Mouse (Mus musculus): ENCODE measurements around the gene Muc3. TPM values are rescaled to one million over a fixed set of nuclear protein-coding genes. Genes with fewer than 3 reads are reported as not detected.
"Not testable (repeated sequence)": the region's sequence is repeated elsewhere in the genome, so short reads cannot be mapped to it uniquely, and the experiment has no call there.

Muc3 gene
- total RNA-seq (2014; rRNA removed) = not detected in 2 replicates
- polyA plus RNA-seq (2015; fragmentation: Nextera tagmentation; extraction: Ambion mirVana) = not detected in 2 replicates

GRCm38 (mm10) chr5:137149272-137149882 is at the start of gene Muc3:
Gene Muc3 (minus strand): TSS chr5:137149322.
- H3K4me1 ChIP-seq (ENCODE audit: insufficient read depth, low read length); H3K4me3 ChIP-seq (ENCODE audit: low read depth, low read length); H3K27me3 ChIP-seq (ENCODE audit: insufficient read depth, low read length); H3K27ac ChIP-seq (ENCODE audit: low read depth, low read length); H3K9ac ChIP-seq (replicated peaks; ENCODE audit: low read length, poor library complexity, severe bottlenecking); H3K4me2 ChIP-seq (ENCODE audit: low read depth, low read length, poor library complexity, severe bottlenecking); ATAC-seq (ENCODE audit: low FRiP score); DNase-seq (ENCODE audit: low spot score); H3K36me3 ChIP-seq (ENCODE audit: insufficient read depth, low read length); H3K9me3 ChIP-seq (ENCODE audit: low read length): not testable (repeated sequence)

GRCm38 (mm10) chr5:137194488-137195120 is 45.5 kb upstream of the Muc3 start:
- Histone ChIP-seq H3K27ac (ENCODE audit: low read depth, low read length) (no peak overlapping the region), H3K9ac (replicated peaks; ENCODE audit: low read length, poor library complexity, severe bottlenecking) (no peak overlapping the region), H3K4me2 (ENCODE audit: low read depth, low read length, poor library complexity, severe bottlenecking) (no peak overlapping the region), H3K9me3 (ENCODE audit: low read length) (no peaks in the 10 kb centered on the region), H3K36me3 (ENCODE audit: insufficient read depth, low read length) (no peaks in the 10 kb centered on the region), H3K4me3 (ENCODE audit: low read depth, low read length) (no peak overlapping the region), H3K27me3 (ENCODE audit: insufficient read depth, low read length) (no peaks in the 10 kb centered on the region), H3K4me1 (ENCODE audit: insufficient read depth, low read length) (no peaks in the 10 kb centered on the region)
- DNase-seq (ENCODE audit: low spot score) = no peak
- TF ChIP-seq CTCF (IDR thresholded peaks at IDR 0.05) = no peak
- ATAC-seq (ENCODE audit: low FRiP score) = no peak
- WGBS = 79% methylated on average over 8 of the region's 8 CpGs

GRCm38 (mm10) chr5:137193279-137193952 is 44.3 kb upstream of the Muc3 start:
- TF ChIP-seq CTCF (IDR thresholded peaks at IDR 0.05) = no peak
- ATAC-seq (ENCODE audit: low FRiP score) = no peak
- no peak overlapping the region for H3K9ac ChIP-seq (replicated peaks; ENCODE audit: low read length, poor library complexity, severe bottlenecking)
- no peak overlapping the region for H3K27ac ChIP-seq (ENCODE audit: low read depth, low read length)
- no peak overlapping the region for H3K4me3 ChIP-seq (ENCODE audit: low read depth, low read length)
- no peaks in the 10 kb centered on the region for H3K4me1 ChIP-seq (ENCODE audit: insufficient read depth, low read length)
- H3K27me3 ChIP-seq (ENCODE audit: insufficient read depth, low read length) = no peaks in the 10 kb centered on the region
- no peak overlapping the region for H3K4me2 ChIP-seq (ENCODE audit: low read depth, low read length, poor library complexity, severe bottlenecking)
- no peaks in the 10 kb centered on the region for H3K9me3 ChIP-seq (ENCODE audit: low read length)
- H3K36me3 ChIP-seq (ENCODE audit: insufficient read depth, low read length) = no peaks in the 10 kb centered on the region
- no peak for DNase-seq (ENCODE audit: low spot score)
- 77% methylated on average over 8 of the region's 8 CpGs for WGBS

GRCm38 (mm10) chr5:137189326-137189725 is 40.2 kb upstream of the Muc3 start:
- no peak for ATAC-seq (ENCODE audit: low FRiP score)

GRCm38 (mm10) chr5:137185362-137185761 is 36.2 kb upstream of the Muc3 start:
- H3K4me1 ChIP-seq (ENCODE audit: insufficient read depth, low read length) = no peaks in the 10 kb centered on the region
- DNase-seq (ENCODE audit: low spot score) = no peak
- no peak overlapping the region for H3K4me3 ChIP-seq (ENCODE audit: low read depth, low read length)
- H3K36me3 ChIP-seq (ENCODE audit: insufficient read depth, low read length) = no peaks in the 10 kb centered on the region
- H3K27ac ChIP-seq (ENCODE audit: low read depth, low read length) = no peak overlapping the region
- 79% methylated on average over 8 of the region's 8 CpGs for WGBS
- H3K9ac ChIP-seq (replicated peaks; ENCODE audit: low read length, poor library complexity, severe bottlenecking) = no peak overlapping the region
- H3K27me3 ChIP-seq (ENCODE audit: insufficient read depth, low read length) = no peaks in the 10 kb centered on the region
- H3K4me2 ChIP-seq (ENCODE audit: low read depth, low read length, poor library complexity, severe bottlenecking) = no peak overlapping the region
- no peak for ATAC-seq (ENCODE audit: low FRiP score)
- TF ChIP-seq CTCF (IDR thresholded peaks at IDR 0.05) = no peak
- no peaks in the 10 kb centered on the region for H3K9me3 ChIP-seq (ENCODE audit: low read length)

More at GRCm38 (mm10) chr5:137189326-137189725, 40.2 kb upstream of the Muc3 start:
- Histone ChIP-seq H3K4me3 (ENCODE audit: low read depth, low read length) (peak overlapping the region; percentile 38), H3K4me1 (ENCODE audit: insufficient read depth, low read length) (no peaks in the 10 kb centered on the region), H3K27ac (ENCODE audit: low read depth, low read length) (0 out of 2 replicates have a peak overlapping the region, but pooled peaks have one; percentile 0), H3K36me3 (ENCODE audit: insufficient read depth, low read length) (no peaks in the 10 kb centered on the region), H3K9ac (replicated peaks; ENCODE audit: low read length, poor library complexity, severe bottlenecking) (peak overlapping the region; percentile 50), H3K9me3 (ENCODE audit: low read length) (no peaks in the 10 kb centered on the region), H3K27me3 (ENCODE audit: insufficient read depth, low read length) (no peaks in the 10 kb centered on the region), H3K4me2 (ENCODE audit: low read depth, low read length, poor library complexity, severe bottlenecking) (peak overlapping the region; percentile 52)
- no peak for DNase-seq (ENCODE audit: low spot score)
- no peak for TF ChIP-seq CTCF (IDR thresholded peaks at IDR 0.05)
- 5% methylated on average over 34 of the region's 34 CpGs for WGBS

All from midbrain, postnatal 0 days (tissue).